Mouse (Mus musculus) fat pad, adult 2 months (tissue): Measurements from ENCODE around the gene Dhps.

Source experiments
- DNase-seq: peaks from one replicate; pipeline ENCODE4 v3.0.0-alpha.2; 2011; ENCODE audit warnings: low read depth, low spot score; ENCODE audit errors: extremely low read depth

The Dhps gene

GRCm38 (mm10) chr8:85071514-85072281, at the start of gene Dhps:
Gene Dhps, plus strand, starts transcription at chr8:85071757.
- DNase-seq = no peak

- DNase-seq = no peak
These were observed 47.7 kb upstream of the Dhps start for GRCm38 (mm10) chr8:85023846-85024245.

DNA sequence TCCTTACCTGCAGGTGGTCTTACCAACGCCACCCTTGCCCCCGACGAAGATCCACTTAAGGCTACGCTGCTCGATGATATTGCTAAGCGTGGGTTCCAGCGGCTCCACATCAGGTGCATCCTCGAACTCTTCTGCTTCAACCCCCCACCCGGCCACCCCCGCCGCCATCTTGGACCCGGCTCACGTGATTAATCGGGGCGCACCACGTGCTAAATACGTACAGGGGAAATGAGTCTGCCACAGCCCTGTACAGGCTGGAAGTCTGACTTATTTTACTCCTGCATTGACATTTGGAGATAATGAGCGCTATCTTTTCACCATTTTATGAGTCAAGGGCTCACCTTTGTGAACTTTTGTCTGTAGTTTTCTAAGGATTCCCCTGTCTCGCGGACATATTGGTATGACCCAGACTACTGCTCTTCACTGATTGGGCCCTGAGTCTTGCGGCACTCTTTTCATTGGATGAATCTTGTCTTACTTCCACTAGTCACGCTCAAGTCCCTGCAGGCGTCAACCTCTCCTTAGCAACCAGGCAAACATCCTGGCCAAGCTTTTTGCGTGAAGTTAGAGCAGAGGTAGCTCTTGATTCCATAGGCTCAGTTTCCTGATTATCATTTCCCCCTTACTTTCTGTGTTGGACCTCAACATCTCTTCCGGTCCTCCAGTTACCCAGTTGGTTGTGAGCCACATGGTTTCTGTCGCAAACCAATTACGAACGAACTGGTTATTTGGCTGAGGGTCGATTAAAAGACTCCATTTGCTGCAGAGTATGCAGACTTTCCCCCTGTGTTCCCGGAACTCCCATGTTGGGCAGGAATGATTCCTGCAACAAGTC, 46.2 kb upstream of the Dhps start, which contains the start of gene Asna1:
Asna1 (minus strand) TSS at position 184 of the 835 bp plus-strand sequence.
- DNase-seq = peak; percentile 83

DNA sequence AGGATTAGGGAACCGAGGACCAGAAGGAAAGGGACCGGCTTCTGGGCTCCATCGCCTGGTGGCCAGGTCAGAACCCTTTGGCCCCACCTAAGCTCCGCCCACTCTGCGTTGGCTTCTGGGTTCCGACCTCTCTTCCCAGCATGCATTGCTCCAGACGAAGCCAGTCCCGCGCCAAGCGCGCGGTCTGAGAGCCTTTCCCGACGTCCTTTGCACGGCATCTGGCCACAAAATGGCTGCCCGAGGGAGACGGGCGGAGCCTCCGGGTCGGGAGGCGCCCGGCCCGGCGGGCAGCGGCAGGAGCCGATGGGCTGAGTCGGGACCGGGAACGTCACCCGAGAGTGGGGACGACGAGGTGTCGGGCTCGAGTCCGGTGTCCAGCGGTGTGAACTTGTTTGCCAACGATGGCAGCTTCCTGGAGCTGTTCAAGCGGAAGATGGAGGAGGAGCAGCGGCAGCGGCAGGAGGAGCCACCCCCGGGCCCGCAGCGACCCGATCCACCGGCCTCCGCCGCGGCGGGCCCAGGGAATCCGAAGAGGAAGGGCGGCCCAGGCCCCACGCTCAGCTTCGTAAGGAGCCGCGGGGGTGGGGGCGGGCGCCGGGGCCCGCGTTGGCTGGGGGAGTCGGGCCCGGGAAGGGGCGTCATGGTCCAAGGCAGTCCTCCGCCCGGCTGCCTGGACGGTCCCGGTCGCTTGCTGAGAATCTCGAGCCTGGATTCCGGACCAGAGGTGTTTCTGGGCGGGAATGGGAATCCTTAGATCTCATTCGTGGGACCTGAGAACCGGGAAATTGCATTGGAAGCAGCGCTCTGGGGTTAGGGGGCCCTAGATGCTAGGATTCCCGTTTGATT, 44.7 kb upstream of the Dhps start, which contains the start of gene Trir:
Trir (plus strand) TSS at position 154 of the 846 bp plus-strand sequence.
- no peak for DNase-seq

DNA sequence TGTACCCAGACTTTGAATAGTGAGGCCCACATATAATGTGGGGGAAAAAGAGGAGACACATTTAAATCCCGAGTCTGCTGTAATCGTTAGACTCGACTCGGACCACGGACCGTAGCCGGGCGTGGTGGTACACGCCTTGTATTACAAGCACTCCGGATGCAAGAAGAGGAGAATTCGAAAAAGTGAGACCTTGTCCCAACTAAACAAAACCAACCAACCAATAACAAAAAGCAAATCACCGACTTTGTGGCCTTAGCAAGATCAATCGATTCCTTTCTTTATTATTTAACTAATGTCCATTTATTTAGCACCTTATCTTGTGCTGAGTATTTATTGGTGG, 44.1 kb upstream of the Dhps start:
- no peak for DNase-seq

DNA sequence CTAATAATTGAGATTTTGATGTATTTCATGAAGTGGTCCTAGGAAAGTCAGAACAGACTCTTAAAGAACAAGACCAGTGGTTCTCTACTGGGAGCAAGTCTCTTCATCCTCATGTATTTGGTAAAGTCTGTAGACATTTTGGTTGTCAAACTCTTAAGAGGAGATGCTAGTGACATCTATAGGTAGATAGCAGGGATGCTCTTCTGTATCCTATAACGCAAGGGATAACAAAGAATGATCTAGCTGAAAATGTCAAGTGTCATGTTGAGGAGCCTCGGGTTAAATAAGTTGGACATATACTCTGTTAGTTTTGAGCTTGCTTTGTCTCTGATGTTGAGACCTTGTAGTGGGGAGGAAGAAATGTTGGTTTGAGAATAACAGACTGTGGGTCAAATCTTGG, 43.6 kb upstream of the Dhps start:
- no peak for DNase-seq

DNA sequence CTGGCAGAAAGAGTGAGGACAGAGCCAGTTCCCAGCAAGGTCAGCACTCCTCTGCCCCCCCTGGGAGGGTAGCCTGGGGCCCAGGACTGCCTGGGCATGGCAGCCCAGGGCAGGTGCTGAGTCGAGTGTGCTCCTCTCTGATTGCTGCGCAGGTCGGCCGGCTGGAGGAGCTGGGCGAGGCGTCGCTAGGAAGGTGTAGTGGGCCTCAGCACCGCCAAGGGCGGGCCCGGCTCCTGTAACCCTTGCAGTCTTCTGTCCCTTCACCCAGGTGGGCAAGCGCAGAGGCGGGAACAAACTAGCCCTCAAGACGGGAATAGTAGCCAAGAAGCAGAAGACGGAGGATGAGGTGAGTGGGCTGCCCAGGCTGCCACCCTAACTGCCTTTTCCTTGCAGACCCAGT, 42.3 kb upstream of the Dhps start:
- no peak for DNase-seq

- no peak for DNase-seq
These were observed 38.8 kb upstream of the Dhps start for GRCm38 (mm10) chr8:85032622-85033311.

DNA sequence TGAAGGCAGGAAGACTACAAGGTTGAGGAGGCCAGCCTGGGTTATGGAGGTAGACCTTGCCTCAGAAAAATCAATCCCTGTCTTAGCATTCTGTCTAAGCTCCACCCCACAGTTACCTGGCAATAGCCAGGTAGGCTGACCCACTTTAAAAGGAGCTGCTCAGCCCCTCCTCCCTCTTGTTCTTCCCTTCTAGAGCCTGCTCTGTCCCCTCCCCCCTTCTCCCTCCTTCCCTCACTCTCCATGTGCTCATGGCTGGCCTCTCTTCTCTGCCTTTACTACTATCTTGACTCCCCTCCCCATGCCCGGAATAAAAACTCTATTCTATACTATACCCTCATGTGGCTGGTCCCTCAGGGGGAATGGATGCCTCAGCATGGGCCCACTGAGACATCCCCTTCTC, 37.7 kb upstream of the Dhps start:
- no peak for DNase-seq

DNA sequence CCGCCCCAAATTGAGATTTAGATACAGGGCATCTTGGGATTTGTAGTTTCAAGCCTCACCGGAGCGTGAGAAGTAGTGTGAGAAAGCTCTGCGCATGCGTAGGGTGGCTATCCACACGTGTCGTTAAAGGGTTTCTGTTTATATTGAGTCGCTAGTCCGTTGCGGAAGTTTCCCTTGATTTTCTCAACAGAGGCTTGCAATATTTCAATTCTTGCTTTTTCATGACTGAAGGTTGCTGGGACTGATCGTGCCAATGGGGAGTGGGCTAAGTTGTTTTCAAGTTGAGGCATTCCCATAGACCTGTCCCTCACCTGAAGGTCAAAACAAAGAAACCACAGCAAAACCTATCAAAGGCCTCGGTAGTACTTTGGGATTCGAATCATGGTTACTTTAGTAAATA, 36.8 kb upstream of the Dhps start:
- no peak for DNase-seq

DNA sequence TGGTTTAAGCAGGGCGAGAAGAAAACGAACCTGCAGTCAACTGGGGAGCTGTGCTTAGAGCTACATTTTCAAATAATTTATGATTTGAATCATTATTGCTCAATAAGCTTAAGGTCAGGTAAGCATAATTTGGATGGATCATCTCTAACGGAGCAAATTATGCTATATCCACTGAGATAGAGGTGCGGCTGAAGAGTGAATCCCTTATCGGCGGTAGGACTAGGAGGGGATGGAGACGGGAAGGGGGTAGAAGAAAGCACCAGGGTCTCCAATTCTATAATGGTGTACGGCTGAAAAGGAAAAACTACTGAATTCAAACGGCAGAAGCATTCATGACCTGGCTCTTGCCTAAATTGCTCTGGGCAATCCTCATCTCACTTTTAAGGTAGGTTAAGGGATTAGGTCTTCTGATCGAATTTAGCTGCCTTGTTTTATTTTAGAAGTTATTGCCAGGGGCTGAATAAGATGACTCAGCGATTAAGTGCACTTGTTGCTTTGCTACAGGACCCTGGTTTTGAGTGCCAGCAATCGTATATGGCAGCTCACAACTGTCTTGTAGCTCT, 36.3 kb upstream of the Dhps start:
- no peak for DNase-seq

GRCm38 (mm10) chr8:85035728-85036310, 35.7 kb upstream of the Dhps start:
- no peak for DNase-seq

DNA sequence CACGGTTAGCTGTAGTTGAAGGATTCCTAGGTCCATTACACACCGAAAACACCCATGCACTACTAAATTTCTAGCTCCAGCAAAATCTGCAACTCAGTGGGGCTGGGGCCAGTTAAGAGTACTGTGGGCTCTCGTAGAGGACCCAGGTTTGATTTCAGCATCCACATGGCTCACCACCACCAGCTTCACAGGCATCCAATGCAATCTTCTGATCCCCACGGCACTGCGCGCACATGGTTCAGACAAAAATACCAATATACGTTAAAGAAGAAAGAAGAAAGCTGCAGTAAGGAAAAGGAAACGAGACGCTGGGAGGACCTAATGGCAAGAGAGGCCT, 35.2 kb upstream of the Dhps start:
- no peak for DNase-seq

GRCm38 (mm10) chr8:85036718-85037365, 34.7 kb upstream of the Dhps start, which contains the start of gene Tnpo2:
Gene Tnpo2, plus strand, starts transcription at chr8:85036915.
- DNase-seq = peak; percentile 94

DNA sequence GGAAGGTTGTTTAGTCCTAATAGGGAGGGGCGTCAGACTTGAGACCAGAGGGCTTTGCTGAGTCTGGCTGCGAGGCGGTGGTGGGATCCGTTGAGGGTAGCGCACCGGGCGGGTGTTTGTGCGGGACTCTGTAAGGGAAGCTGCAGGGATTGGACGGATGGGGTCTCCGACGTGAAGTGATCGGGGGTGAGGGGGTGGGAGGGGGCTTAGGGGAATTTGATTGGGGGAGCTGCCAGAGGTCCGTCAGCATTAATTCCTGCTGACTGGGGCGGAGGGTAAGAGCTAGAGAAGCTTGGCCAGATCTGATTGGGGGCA, 34.2 kb upstream of the Dhps start:
- no peak for DNase-seq

DNA sequence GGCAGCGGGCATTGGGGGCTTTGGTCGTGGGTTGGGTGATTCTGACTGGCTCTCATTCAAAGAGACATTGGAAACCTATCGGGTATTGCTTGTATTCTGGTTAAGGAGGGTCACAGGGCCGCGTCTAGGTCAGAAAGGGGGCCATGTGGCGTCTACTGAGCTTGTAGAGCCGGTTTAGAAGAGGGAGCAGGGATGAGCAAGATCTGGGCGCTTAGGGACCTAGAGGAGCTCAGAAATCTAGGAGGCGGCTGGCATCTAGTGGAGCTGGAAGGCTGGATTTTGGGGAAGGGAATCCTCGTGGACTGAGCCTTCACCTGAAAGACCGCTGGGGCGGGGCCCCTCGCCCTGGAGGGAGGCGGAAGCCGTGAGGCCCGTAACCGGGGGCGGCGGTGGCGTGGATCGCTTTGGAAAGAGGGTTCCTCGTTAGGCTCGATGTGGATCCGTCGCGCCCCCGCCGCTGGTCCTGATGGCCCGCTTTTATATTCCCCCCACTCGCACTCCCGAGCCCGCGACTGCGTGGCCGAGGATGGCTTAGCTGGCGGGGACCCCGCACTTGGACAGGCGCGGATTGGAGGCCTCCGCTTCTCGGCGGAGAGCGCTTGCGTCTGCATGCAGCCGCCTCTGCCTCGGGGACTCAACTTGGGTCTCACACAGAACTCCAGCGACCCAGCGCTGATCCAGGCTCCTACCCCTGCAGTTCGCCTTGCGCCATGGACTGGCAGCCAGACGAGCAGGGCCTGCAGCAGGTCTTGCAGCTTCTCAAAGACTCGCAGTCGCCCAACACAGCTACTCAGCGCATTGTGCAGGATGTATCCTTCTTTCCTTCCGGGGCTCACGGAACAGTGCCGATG, 33.7 kb upstream of the Dhps start:
- no peak for DNase-seq

- peak; percentile 92 for DNase-seq
These were observed 27.9 kb upstream of the Dhps start for GRCm38 (mm10) chr8:85043619-85044018.

GRCm38 (mm10) chr8:85057367-85057766, 14.2 kb upstream of the Dhps start:
- no peak for DNase-seq
